Mouse (Mus musculus): ENCODE results near the gene H2-Q4. TPM values are rescaled to one million over a fixed set of nuclear protein-coding genes. Genes with fewer than 3 reads are reported as not detected.
"Not testable (repeated sequence)": the region's sequence is repeated elsewhere in the genome, so short reads cannot be mapped to it uniquely, and the experiment has no call there.

Gene H2-Q4
- polyA plus RNA-seq (2015; fragmentation: Nextera tagmentation; extraction: Ambion mirVana): 3.2 and 4.1 TPM in 2 replicates

GRCm38 (mm10) chr17:35379369-35379728, at the start of gene H2-Q4:
H2-Q4 (plus strand) TSS chr17:35379617.
- under 1% methylated on average over 16 of the region's 16 CpGs for WGBS
- Histone ChIP-seq H3K4me3 (ENCODE audit: low read length) (peak within 1 kb of the TSS; percentile 71), H3K4me1 (ENCODE audit: control insufficient read depth, insufficient read depth, low read length) (no peaks in the 10 kb centered on the region), H3K4me2 (ENCODE audit: low read depth, low read length) (peak within 1 kb of the TSS; percentile 99), H3K27ac (ENCODE audit: low read length) (no peak within 1 kb of the TSS), H3K36me3 (ENCODE audit: control insufficient read depth, insufficient read depth) (no peaks in the 10 kb centered on the region), H3K27me3 (ENCODE audit: control insufficient read depth, insufficient read depth, low read length) (no peaks in the 10 kb centered on the region), H3K9me3 (replicated peaks; ENCODE audit: control insufficient read depth, low read length) (peaks cover 2% of the 10 kb centered on the region; the same call in 1 of the 2 replicates), H3K9ac (ENCODE audit: low read length) (peak within 1 kb of the TSS; percentile 81)
- ATAC-seq (replicated peaks; ENCODE audit: extremely low read depth, insufficient read depth, low FRiP score): peak; percentile 96

- ATAC-seq (replicated peaks; ENCODE audit: extremely low read depth, insufficient read depth, low FRiP score); H3K27ac ChIP-seq (ENCODE audit: low read length); H3K9me3 ChIP-seq (replicated peaks; ENCODE audit: control insufficient read depth, low read length); H3K9ac ChIP-seq (ENCODE audit: low read length); H3K4me3 ChIP-seq (ENCODE audit: low read length); H3K36me3 ChIP-seq (ENCODE audit: control insufficient read depth, insufficient read depth); H3K4me1 ChIP-seq (ENCODE audit: control insufficient read depth, insufficient read depth, low read length); H3K27me3 ChIP-seq (ENCODE audit: control insufficient read depth, insufficient read depth, low read length); H3K4me2 ChIP-seq (ENCODE audit: low read depth, low read length): not testable (repeated sequence)
- WGBS: 52% methylated on average over 3 of the region's 3 CpGs
Observed at GRCm38 (mm10) chr17:35329714-35330113, 49.7 kb upstream of the H2-Q4 start.

- 46% methylated on average over 6 of the region's 6 CpGs for WGBS
- not testable (repeated sequence) for ATAC-seq (replicated peaks; ENCODE audit: extremely low read depth, insufficient read depth, low FRiP score)
Observed at GRCm38 (mm10) chr17:35331546-35331945, 47.9 kb upstream of the H2-Q4 start.

DNA sequence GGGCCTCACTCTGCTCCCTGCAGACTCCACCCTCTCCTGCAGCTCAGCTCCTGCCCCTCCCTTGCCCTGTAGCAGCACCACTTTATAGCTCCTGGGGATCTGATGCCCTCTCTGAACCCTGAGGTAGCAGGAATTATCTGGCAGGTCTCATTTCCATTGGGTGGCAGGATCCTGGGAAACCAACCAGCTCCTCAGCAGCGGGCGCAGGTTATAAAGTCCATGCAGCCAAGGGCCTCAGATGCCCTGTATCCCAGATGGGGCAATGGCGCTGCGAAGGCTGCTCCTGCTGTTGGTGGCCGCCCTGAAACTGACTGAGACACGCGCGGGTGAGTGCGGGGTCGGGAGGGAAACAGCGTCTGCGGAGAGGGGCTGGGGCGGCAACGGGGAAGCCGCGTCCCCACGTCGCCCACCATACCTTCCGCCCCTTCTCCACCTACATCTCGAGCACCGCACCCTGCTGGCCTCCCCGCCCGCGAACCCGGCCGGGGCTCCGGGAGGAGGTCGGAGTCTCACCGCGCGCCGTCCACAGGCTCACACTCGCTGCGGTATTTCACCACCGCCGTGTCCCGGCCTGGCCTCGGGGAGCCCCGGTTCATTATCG, 37.2 kb upstream of the H2-Q4 start, which contains the start of gene H2-Q2:
Gene H2-Q2 (plus strand): TSS at position 172 of the 601 bp plus-strand sequence.
- 1% methylated on average over 40 of the region's 40 CpGs for WGBS
- no peaks in the 10 kb centered on the region for H3K9me3 ChIP-seq (replicated peaks; ENCODE audit: control insufficient read depth, low read length)

More at GRCm38 (mm10) chr17:35331546-35331945, 47.9 kb upstream of the H2-Q4 start:
- H3K36me3 ChIP-seq (ENCODE audit: control insufficient read depth, insufficient read depth); H3K4me3 ChIP-seq (ENCODE audit: low read length); H3K27ac ChIP-seq (ENCODE audit: low read length); H3K4me2 ChIP-seq (ENCODE audit: low read depth, low read length); H3K4me1 ChIP-seq (ENCODE audit: control insufficient read depth, insufficient read depth, low read length); H3K9me3 ChIP-seq (replicated peaks; ENCODE audit: control insufficient read depth, low read length); H3K27me3 ChIP-seq (ENCODE audit: control insufficient read depth, insufficient read depth, low read length); H3K9ac ChIP-seq (ENCODE audit: low read length): not testable (repeated sequence)

DNA sequence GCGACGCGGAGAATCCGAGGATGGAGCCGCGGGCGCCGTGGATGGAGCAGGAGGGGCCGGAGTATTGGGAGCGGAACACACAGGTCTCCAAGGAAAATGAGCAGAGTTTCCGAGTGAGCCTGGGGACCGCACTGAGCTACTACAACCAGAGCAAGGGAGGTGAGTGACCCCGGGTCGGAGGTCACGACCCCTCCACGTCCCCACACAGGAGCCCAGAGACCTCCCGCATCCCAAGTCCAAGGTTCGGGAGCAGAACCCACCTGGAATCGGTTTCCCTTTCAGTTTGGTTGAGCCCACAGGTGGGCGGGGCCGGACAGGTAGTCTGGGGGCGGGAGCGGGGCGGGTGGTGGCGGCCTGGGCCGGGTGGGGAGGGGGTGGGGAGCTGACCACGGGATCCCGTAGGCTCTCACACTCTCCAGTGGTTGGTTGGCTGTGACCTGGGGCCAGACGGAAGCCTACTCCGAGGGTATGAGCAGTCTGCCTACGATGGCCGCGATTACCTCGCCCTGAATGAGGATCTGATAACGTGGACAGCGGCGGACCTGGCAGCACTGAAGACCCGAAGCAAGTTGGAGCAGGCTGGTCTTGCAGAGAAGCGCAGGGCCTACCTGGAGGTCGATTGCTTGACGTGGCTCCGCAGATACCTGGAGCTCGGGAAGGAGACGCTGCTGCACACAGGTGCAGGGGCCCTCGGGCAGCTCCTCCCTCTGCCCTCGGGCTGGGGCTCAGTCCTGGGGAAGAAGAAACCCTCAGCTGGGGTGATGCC, 36.5 kb upstream of the H2-Q4 start:
- peaks cover 7% of the 10 kb centered on the region for H3K4me1 ChIP-seq (ENCODE audit: control insufficient read depth, insufficient read depth, low read length)
- no peaks in the 10 kb centered on the region for H3K9me3 ChIP-seq (replicated peaks; ENCODE audit: control insufficient read depth, low read length)
- H3K4me2 ChIP-seq (ENCODE audit: low read depth, low read length): peak overlapping the region; percentile 68
- peak overlapping the region; percentile 33; the same call in 1 of the 2 replicates for H3K9ac ChIP-seq (ENCODE audit: low read length)
- peak overlapping the region; percentile 48 for H3K4me3 ChIP-seq (ENCODE audit: low read length)
- 4% methylated on average over 46 of the region's 46 CpGs for WGBS
- H3K36me3 ChIP-seq (ENCODE audit: control insufficient read depth, insufficient read depth): no peaks in the 10 kb centered on the region
- ATAC-seq (replicated peaks; ENCODE audit: extremely low read depth, insufficient read depth, low FRiP score): no peak; the same call in 1 of the 2 replicates
- H3K27me3 ChIP-seq (ENCODE audit: control insufficient read depth, insufficient read depth, low read length): peaks cover 22% of the 10 kb centered on the region
- no peak overlapping the region for H3K27ac ChIP-seq (ENCODE audit: low read length)

More for the DNA sequence above, 37.2 kb upstream of the H2-Q4 start, which contains the start of gene H2-Q2:
- Histone ChIP-seq H3K36me3 (ENCODE audit: control insufficient read depth, insufficient read depth) (no peaks in the 10 kb centered on the region), H3K27me3 (ENCODE audit: control insufficient read depth, insufficient read depth, low read length) (peaks cover 22% of the 10 kb centered on the region), H3K4me1 (ENCODE audit: control insufficient read depth, insufficient read depth, low read length) (peaks cover 7% of the 10 kb centered on the region), H3K9ac (ENCODE audit: low read length) (peak within 1 kb of the TSS; percentile 33; the same call in 1 of the 2 replicates), H3K27ac (ENCODE audit: low read length) (no peak within 1 kb of the TSS), H3K4me3 (ENCODE audit: low read length) (peak within 1 kb of the TSS; percentile 48), H3K4me2 (ENCODE audit: low read depth, low read length) (peak within 1 kb of the TSS; percentile 68)
- ATAC-seq (replicated peaks; ENCODE audit: extremely low read depth, insufficient read depth, low FRiP score): no peak

- H3K4me1 ChIP-seq (ENCODE audit: control insufficient read depth, insufficient read depth, low read length); H3K27ac ChIP-seq (ENCODE audit: low read length); H3K4me2 ChIP-seq (ENCODE audit: low read depth, low read length); H3K36me3 ChIP-seq (ENCODE audit: control insufficient read depth, insufficient read depth); H3K4me3 ChIP-seq (ENCODE audit: low read length); H3K9ac ChIP-seq (ENCODE audit: low read length); H3K9me3 ChIP-seq (replicated peaks; ENCODE audit: control insufficient read depth, low read length); ATAC-seq (replicated peaks; ENCODE audit: extremely low read depth, insufficient read depth, low FRiP score); H3K27me3 ChIP-seq (ENCODE audit: control insufficient read depth, insufficient read depth, low read length): not testable (repeated sequence)
Observed at GRCm38 (mm10) chr17:35347659-35348058, 31.8 kb upstream of the H2-Q4 start.

DNA sequence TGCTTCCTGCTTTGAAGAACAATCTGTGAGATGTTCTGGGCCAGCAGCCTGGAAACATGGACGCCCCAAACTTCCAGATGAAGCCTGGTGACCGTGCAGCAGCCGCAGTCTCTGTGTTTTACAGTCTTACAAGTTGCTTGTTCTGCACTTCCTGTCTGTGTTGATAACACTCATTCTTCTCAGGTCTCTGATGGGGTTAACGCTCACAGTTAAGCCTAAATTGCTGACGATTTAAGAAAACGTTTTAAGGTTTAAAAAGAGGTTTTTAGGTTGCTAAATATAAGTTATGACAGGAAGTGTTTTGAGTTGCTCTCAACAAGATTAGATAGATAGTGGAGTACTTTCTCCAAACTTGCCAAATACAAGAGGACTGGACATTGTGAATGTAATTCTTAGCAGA, 26.1 kb upstream of the H2-Q4 start:
- H3K9ac ChIP-seq (ENCODE audit: low read length); H3K4me2 ChIP-seq (ENCODE audit: low read depth, low read length); ATAC-seq (replicated peaks; ENCODE audit: extremely low read depth, insufficient read depth, low FRiP score); H3K4me1 ChIP-seq (ENCODE audit: control insufficient read depth, insufficient read depth, low read length); H3K4me3 ChIP-seq (ENCODE audit: low read length); H3K27ac ChIP-seq (ENCODE audit: low read length); H3K9me3 ChIP-seq (replicated peaks; ENCODE audit: control insufficient read depth, low read length); H3K36me3 ChIP-seq (ENCODE audit: control insufficient read depth, insufficient read depth); H3K27me3 ChIP-seq (ENCODE audit: control insufficient read depth, insufficient read depth, low read length): not testable (repeated sequence)
- 32% methylated on average over 6 of the region's 6 CpGs for WGBS

- no peak overlapping the region for H3K27ac ChIP-seq (ENCODE audit: low read length)
- H3K27me3 ChIP-seq (ENCODE audit: control insufficient read depth, insufficient read depth, low read length): no peaks in the 10 kb centered on the region
- H3K4me1 ChIP-seq (ENCODE audit: control insufficient read depth, insufficient read depth, low read length): 0 out of 2 replicates have a peak, but pooled peaks cover 4% of the 10 kb centered on the region
- 74% methylated on average over 2 of the region's 2 CpGs for WGBS
- no peak for ATAC-seq (replicated peaks; ENCODE audit: extremely low read depth, insufficient read depth, low FRiP score)
- no peaks in the 10 kb centered on the region for H3K36me3 ChIP-seq (ENCODE audit: control insufficient read depth, insufficient read depth)
- no peak overlapping the region for H3K4me3 ChIP-seq (ENCODE audit: low read length)
- H3K4me2 ChIP-seq (ENCODE audit: low read depth, low read length): no peak overlapping the region
- no peak overlapping the region for H3K9ac ChIP-seq (ENCODE audit: low read length)
- H3K9me3 ChIP-seq (replicated peaks; ENCODE audit: control insufficient read depth, low read length): no peaks in the 10 kb centered on the region
Observed at GRCm38 (mm10) chr17:35354071-35354470, 25.3 kb upstream of the H2-Q4 start.

GRCm38 (mm10) chr17:35357086-35357485, 22.3 kb upstream of the H2-Q4 start:
- no peaks in the 10 kb centered on the region for H3K36me3 ChIP-seq (ENCODE audit: control insufficient read depth, insufficient read depth)
- no peak overlapping the region for H3K27ac ChIP-seq (ENCODE audit: low read length)
- no peak overlapping the region for H3K4me2 ChIP-seq (ENCODE audit: low read depth, low read length)
- ATAC-seq (replicated peaks; ENCODE audit: extremely low read depth, insufficient read depth, low FRiP score): no peak
- 26% methylated on average over 1 of the region's 1 CpGs for WGBS
- H3K9me3 ChIP-seq (replicated peaks; ENCODE audit: control insufficient read depth, low read length): no peaks in the 10 kb centered on the region
- no peak overlapping the region for H3K4me3 ChIP-seq (ENCODE audit: low read length)
- 0 out of 2 replicates have a peak, but pooled peaks cover 5% of the 10 kb centered on the region for H3K4me1 ChIP-seq (ENCODE audit: control insufficient read depth, insufficient read depth, low read length)
- H3K9ac ChIP-seq (ENCODE audit: low read length): no peak overlapping the region
- H3K27me3 ChIP-seq (ENCODE audit: control insufficient read depth, insufficient read depth, low read length): peaks cover 2% of the 10 kb centered on the region; the same call in 1 of the 2 replicates

Data from heart, embryonic 16.5 days (tissue).